Mouse (Mus musculus) ovary, adult 2 months (tissue): ENCODE results near the gene Sdhaf4. TPM values are rescaled to one million over a fixed set of nuclear protein-coding genes. Genes with fewer than 3 reads are reported as not detected.

ENCODE experiments used
- polyA plus RNA-seq: library from polyadenylated mRNA; depleted of rRNA; stranded (reverse); fragments of >200 nt; gene quantifications from 2 replicates; pipeline ENCODE4 v1.2.3, GENCODE M21; 2012; rRNA removed

Sdhaf4 gene
- polyA plus RNA-seq: 2.3 and 3.9 TPM in 2 replicates

DNA sequence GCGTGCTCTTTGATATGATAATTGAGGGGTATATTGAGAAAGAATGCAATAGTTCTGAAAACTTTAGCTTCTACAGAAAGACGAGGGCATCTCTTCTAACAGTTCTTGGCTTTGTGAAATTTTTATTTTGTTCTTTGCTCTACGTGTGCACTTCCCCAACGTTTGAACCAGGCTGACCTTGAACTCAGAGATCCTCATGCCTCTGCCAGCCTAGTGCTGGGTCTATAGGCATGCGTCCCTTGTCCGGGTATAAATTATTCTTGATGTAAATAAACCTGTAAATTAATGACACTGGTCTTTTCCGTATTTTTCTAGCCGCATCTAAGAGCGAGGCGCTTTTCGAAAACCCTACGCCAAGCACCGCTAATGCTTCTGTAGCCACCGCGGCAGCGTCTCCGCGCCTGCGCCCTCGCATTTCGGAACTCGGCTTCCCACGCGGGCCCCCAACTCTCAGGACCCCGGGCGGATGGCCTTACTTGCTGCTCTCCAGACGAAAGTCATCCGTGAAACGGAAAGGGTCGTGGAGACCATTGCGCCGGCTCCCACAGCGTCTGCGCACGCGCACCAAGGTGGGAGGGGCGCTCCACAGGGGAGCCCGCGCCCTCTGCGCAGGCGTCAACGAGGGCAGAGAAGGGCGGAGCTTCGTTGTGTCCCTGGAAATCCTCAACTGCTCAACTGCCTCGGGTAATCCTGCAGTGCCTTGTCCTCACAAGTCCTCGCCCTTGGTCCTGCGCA, at the start of gene Sdhaf4:
TSS of gene Sdhaf4 (minus strand) at position 587 of the 735 bp plus-strand sequence.

Other genes starting within 250 kb of the Sdhaf4 start
- 0.32 and 0.71 TPM in 2 replicates for gene B3gat2, start 243.9 kb downstream of the Sdhaf4 start, polyA plus RNA-seq
- 27.9 and 33.9 TPM in 2 replicates for gene Smap1, start 83.3 kb downstream of the Sdhaf4 start, polyA plus RNA-seq
- gene Fam135a, start 94.7 kb upstream of the Sdhaf4 start, polyA plus RNA-seq: 5.0 and 6.1 TPM in 2 replicates
- gene Col9a1, start 172.0 kb upstream of the Sdhaf4 start, polyA plus RNA-seq: not detected in 2 replicates